ENCODE assay signal across 24 mouse cellular contexts in the genomic region with DNA sequence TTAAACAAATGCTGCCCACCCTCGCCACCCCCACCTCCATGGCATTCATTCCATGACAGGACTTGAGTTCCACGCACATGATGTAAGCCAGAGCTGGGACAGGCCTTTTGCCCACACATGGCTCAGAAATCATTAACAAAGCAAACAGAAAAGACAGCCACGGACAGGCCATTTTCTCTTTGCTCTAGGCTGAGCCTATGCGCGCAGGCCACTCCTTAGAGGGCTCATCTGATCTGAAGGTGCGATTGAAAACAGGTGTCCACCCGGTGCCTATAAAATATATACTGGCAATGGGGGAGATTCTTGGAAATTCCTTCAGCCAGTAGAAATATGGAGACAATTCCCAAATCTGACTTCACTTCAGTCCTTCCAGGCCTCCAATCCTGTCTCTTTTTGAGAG.
A peak's percentile ranks its signal among the peaks of the same experiment; 100 is the strongest.
DNase-seq lines count a peak whose midpoint lies in the region; ATAC-seq and TF ChIP-seq lines count a peak whose summit lies in the region.
"Had no signal": no experiment of that assay in that cellular context is flagged by ENCODE, and none has a peak within 500 bp of the region (broad histone marks: within the 10 kb centered on the region; RNA-seq: fewer than 3 reads in every experiment).

No protein-coding gene starts in this region.

- H3K4me2 ChIP-seq in embryonic facial prominence, embryonic 11.5 days (ENCODE audit: low read depth, low read length), result no peak overlapping the region
- no peak overlapping the region for H3K4me2 ChIP-seq in limb, embryonic 11.5 days (ENCODE audit: low read depth, severe bottlenecking)
- H3K4me2 ChIP-seq in limb, embryonic 12.5 days, result no peak overlapping the region
- H3K4me2 ChIP-seq in midbrain, postnatal 0 days (ENCODE audit: low read depth, low read length, poor library complexity, severe bottlenecking), result no peak overlapping the region
- H3K4me2 ChIP-seq: embryonic facial prominence, embryonic 13.5 days; embryonic facial prominence, embryonic 15.5 days; forebrain, embryonic 12.5 days had no signal

- no peak overlapping the region for H3K4me3 ChIP-seq in embryonic facial prominence, embryonic 11.5 days (ENCODE audit: low read depth, low read length)
- H3K4me3 ChIP-seq in embryonic facial prominence, embryonic 10.5 days, result no peak overlapping the region
- H3K4me3 ChIP-seq in limb, embryonic 11.5 days (ENCODE audit: low read depth, low read length), result no peak overlapping the region
- H3K4me3 ChIP-seq in limb, embryonic 10.5 days, result no peak overlapping the region
- H3K4me3 ChIP-seq in limb, embryonic 12.5 days (replicated peaks), result no peak overlapping the region
- no peak overlapping the region for H3K4me3 ChIP-seq in midbrain, postnatal 0 days (ENCODE audit: low read depth, low read length)
- H3K4me3 ChIP-seq: embryonic facial prominence, embryonic 13.5 days; embryonic facial prominence, embryonic 15.5 days; erythroblast, embryonic 14.5 days; forebrain, embryonic 10.5 days; forebrain, embryonic 12.5 days had no signal

- no peak overlapping the region for H3K9ac ChIP-seq in embryonic facial prominence, embryonic 11.5 days (replicated peaks; ENCODE audit: low read length)
- no peak overlapping the region for H3K9ac ChIP-seq in limb, embryonic 11.5 days (ENCODE audit: low read length)
- H3K9ac ChIP-seq in limb, embryonic 12.5 days (replicated peaks), result no peak overlapping the region
- no peak overlapping the region for H3K9ac ChIP-seq in midbrain, postnatal 0 days (replicated peaks; ENCODE audit: low read length, poor library complexity, severe bottlenecking)
- H3K9ac ChIP-seq: embryonic facial prominence, embryonic 13.5 days; embryonic facial prominence, embryonic 15.5 days; forebrain, embryonic 12.5 days had no signal

- WGBS in embryonic facial prominence, embryonic 11.5 days, result 49% methylated on average over 7 of the region's 7 CpGs
- 66% methylated on average over 7 of the region's 7 CpGs for WGBS in embryonic facial prominence, embryonic 10.5 days
- 42% methylated on average over 7 of the region's 7 CpGs for WGBS in limb, embryonic 11.5 days
- 62% methylated on average over 7 of the region's 7 CpGs for WGBS in limb, embryonic 10.5 days
- WGBS in limb, embryonic 12.5 days, result 33% methylated on average over 7 of the region's 7 CpGs
- 92% methylated on average over 7 of the region's 7 CpGs for WGBS in midbrain, postnatal 0 days

- no peak overlapping the region for H3K27ac ChIP-seq in embryonic facial prominence, embryonic 11.5 days (replicated peaks; ENCODE audit: low read depth, low read length)
- no peak overlapping the region for H3K27ac ChIP-seq in embryonic facial prominence, embryonic 10.5 days (replicated peaks)
- no peak overlapping the region for H3K27ac ChIP-seq in limb, embryonic 11.5 days (replicated peaks; ENCODE audit: low read depth, low read length)
- no peak overlapping the region for H3K27ac ChIP-seq in limb, embryonic 10.5 days
- 0 out of 2 replicates have a peak overlapping the region, but pooled peaks have one; percentile 13 for H3K27ac ChIP-seq in limb, embryonic 12.5 days
- no peak overlapping the region for H3K27ac ChIP-seq in midbrain, postnatal 0 days (ENCODE audit: low read depth, low read length)
- H3K27ac ChIP-seq: embryonic facial prominence, embryonic 13.5 days; embryonic facial prominence, embryonic 15.5 days; forebrain, embryonic 10.5 days; forebrain, embryonic 12.5 days had no signal

- no peak for TF ChIP-seq CTCF in midbrain, postnatal 0 days (IDR thresholded peaks at IDR 0.05)

- no peaks in the 10 kb centered on the region for H3K4me1 ChIP-seq in embryonic facial prominence, embryonic 11.5 days (ENCODE audit: control insufficient read depth, insufficient read depth, low read length)
- H3K4me1 ChIP-seq in embryonic facial prominence, embryonic 10.5 days, result peaks cover 19% of the 10 kb centered on the region
- H3K4me1 ChIP-seq in limb, embryonic 11.5 days (ENCODE audit: control insufficient read depth, insufficient read depth, low read length), result 0 out of 2 replicates have a peak, but pooled peaks cover 3% of the 10 kb centered on the region
- H3K4me1 ChIP-seq in limb, embryonic 10.5 days, result peaks cover 27% of the 10 kb centered on the region
- H3K4me1 ChIP-seq in limb, embryonic 12.5 days (replicated peaks), result peaks cover 24% of the 10 kb centered on the region
- no peaks in the 10 kb centered on the region for H3K4me1 ChIP-seq in midbrain, postnatal 0 days (ENCODE audit: insufficient read depth, low read length)
- H3K4me1 ChIP-seq: embryonic facial prominence, embryonic 15.5 days; forebrain, embryonic 10.5 days; forebrain, embryonic 12.5 days had no signal

- no peaks in the 10 kb centered on the region for H3K9me3 ChIP-seq in embryonic facial prominence, embryonic 11.5 days (replicated peaks; ENCODE audit: control insufficient read depth, low read length)
- H3K9me3 ChIP-seq in embryonic facial prominence, embryonic 10.5 days, result no peaks in the 10 kb centered on the region
- H3K9me3 ChIP-seq in limb, embryonic 11.5 days (ENCODE audit: control insufficient read depth, low read length), result no peaks in the 10 kb centered on the region
- no peaks in the 10 kb centered on the region for H3K9me3 ChIP-seq in limb, embryonic 10.5 days (replicated peaks)
- no peaks in the 10 kb centered on the region for H3K9me3 ChIP-seq in limb, embryonic 12.5 days
- H3K9me3 ChIP-seq in midbrain, postnatal 0 days (ENCODE audit: low read length), result no peaks in the 10 kb centered on the region
- H3K9me3 ChIP-seq: embryonic facial prominence, embryonic 13.5 days; embryonic facial prominence, embryonic 15.5 days; forebrain, embryonic 10.5 days; forebrain, embryonic 12.5 days had no signal

- ATAC-seq in embryonic facial prominence, embryonic 11.5 days (replicated peaks; ENCODE audit: insufficient number of reproducible peaks, low FRiP score, low TSS enrichment, low read depth), result no peak
- no peak for ATAC-seq in limb, embryonic 11.5 days (ENCODE audit: insufficient number of reproducible peaks, low FRiP score, low TSS enrichment, low read depth)
- ATAC-seq in limb, embryonic 12.5 days (ENCODE audit: insufficient number of reproducible peaks, insufficient read depth, low FRiP score, low TSS enrichment, low read depth), result peak; percentile 59; the same call in 1 of the 2 replicates
- no peak for ATAC-seq in midbrain, postnatal 0 days (ENCODE audit: low FRiP score)
- ATAC-seq: forebrain, embryonic 14.5 days; forebrain, embryonic 16.5 days had no signal

- DNase-seq in embryonic facial prominence, embryonic 11.5 days (ENCODE audit: low spot score), result peak; percentile 36
- no peak for DNase-seq in embryonic facial prominence, embryonic 10.5 days (ENCODE audit: low spot score)
- peak; percentile 33 for DNase-seq in limb, embryonic 11.5 days (ENCODE audit: low spot score)
- DNase-seq in limb, embryonic 10.5 days (ENCODE audit: low spot score), result no peak
- peak; percentile 30 for DNase-seq in mesoderm, embryonic 11.5 days (ENCODE audit: low read depth, low spot score)
- no peak for DNase-seq in urinary bladder, postnatal 14 days (ENCODE audit: low spot score)
- DNase-seq in midbrain, postnatal 0 days (ENCODE audit: low spot score), result no peak
- DNase-seq: adrenal gland, adult 2 months; adrenal gland, postnatal 10 days; adrenal gland, postnatal 25 days; cerebellum, adult 11 months; cerebellum, adult 18-20 months; cerebellum, adult 8-10 months; cerebellum, adult 9-11 months; cerebellum, postnatal 14 days; cerebellum, postnatal 36 days had no signal

- no peaks in the 10 kb centered on the region for H3K36me3 ChIP-seq in embryonic facial prominence, embryonic 11.5 days (replicated peaks; ENCODE audit: control insufficient read depth, insufficient read depth, low read depth, low read length)
- no peaks in the 10 kb centered on the region for H3K36me3 ChIP-seq in embryonic facial prominence, embryonic 10.5 days (replicated peaks)
- H3K36me3 ChIP-seq in limb, embryonic 11.5 days (ENCODE audit: control insufficient read depth, insufficient read depth, low read length), result no peaks in the 10 kb centered on the region
- H3K36me3 ChIP-seq in limb, embryonic 10.5 days, result no peaks in the 10 kb centered on the region
- no peaks in the 10 kb centered on the region for H3K36me3 ChIP-seq in limb, embryonic 12.5 days
- no peaks in the 10 kb centered on the region for H3K36me3 ChIP-seq in midbrain, postnatal 0 days (ENCODE audit: insufficient read depth, low read length)
- H3K36me3 ChIP-seq: embryonic facial prominence, embryonic 13.5 days; embryonic facial prominence, embryonic 15.5 days; forebrain, embryonic 10.5 days; forebrain, embryonic 12.5 days had no signal

- H3K27me3 ChIP-seq in embryonic facial prominence, embryonic 11.5 days (ENCODE audit: control insufficient read depth, insufficient read depth, low read length), result no peaks in the 10 kb centered on the region
- H3K27me3 ChIP-seq in embryonic facial prominence, embryonic 10.5 days (replicated peaks; ENCODE audit: low read depth, poor library complexity, severe bottlenecking), result 0 out of 2 replicates have a peak, but pooled peaks cover 8% of the 10 kb centered on the region
- no peaks in the 10 kb centered on the region for H3K27me3 ChIP-seq in limb, embryonic 11.5 days (ENCODE audit: control insufficient read depth, insufficient read depth, low read length)
- peaks cover 45% of the 10 kb centered on the region for H3K27me3 ChIP-seq in limb, embryonic 10.5 days (ENCODE audit: low read depth, poor library complexity, severe bottlenecking)
- H3K27me3 ChIP-seq in limb, embryonic 12.5 days, result peaks cover 13% of the 10 kb centered on the region
- H3K27me3 ChIP-seq in midbrain, postnatal 0 days (ENCODE audit: insufficient read depth, low read length), result no peaks in the 10 kb centered on the region
- H3K27me3 ChIP-seq: embryonic facial prominence, embryonic 13.5 days; embryonic facial prominence, embryonic 15.5 days; forebrain, embryonic 12.5 days had no signal

Comparison
In these comparisons a context has a peak if more than half of its experiments do, and no peak if none do; other contexts are left out.
1. DNase-seq: peak in embryonic facial prominence, embryonic 11.5 days (single experiment), limb, embryonic 11.5 days (single experiment) and mesoderm, embryonic 11.5 days (single experiment); none in embryonic facial prominence, embryonic 10.5 days (single experiment), limb, embryonic 10.5 days (single experiment), urinary bladder, postnatal 14 days (single experiment) and midbrain, postnatal 0 days (single experiment).